Mouse (Mus musculus) CH12.LX (cell line): ENCODE measurements around the gene Col23a1.

Source experiments
- CTCF ChIP-seq, 2 experiments: IDR thresholded peaks in 1 of 2; conservative IDR thresholded peaks in 1 of 2; 2 replicates each; pipeline ENCODE4 v1.5.1; 2011 to 2012; ENCODE audit warnings: low read depth in 2 of 2, low read length in 2 of 2, improper control_type of control experiment in 1 of 2, inconsistent platforms in 1 of 2, mild to moderate bottlenecking in 1 of 2, moderate library complexity in 1 of 2
- ELF1 ChIP-seq: IDR thresholded peaks from 2 replicates; pipeline ENCODE4 v1.6.1; 2014; ENCODE audit warnings: low read depth, mild to moderate bottlenecking, inconsistent platforms, low read length, improper control_type of control experiment
- EP300 ChIP-seq: IDR thresholded peaks from 2 replicates; pipeline ENCODE4 v1.6.1; 2011; ENCODE audit warnings: low read length, improper control_type of control experiment
- KAT2A ChIP-seq: IDR thresholded peaks from 2 replicates; pipeline ENCODE4 v1.6.1; 2012; ENCODE audit warnings: low read length, improper control_type of control experiment, inconsistent platforms; ENCODE audit not compliant: insufficient replicate concordance
- MAX ChIP-seq: IDR thresholded peaks from 2 replicates; pipeline ENCODE4 v1.6.1; 2011; ENCODE audit warnings: low read length, improper control_type of control experiment

DNA sequence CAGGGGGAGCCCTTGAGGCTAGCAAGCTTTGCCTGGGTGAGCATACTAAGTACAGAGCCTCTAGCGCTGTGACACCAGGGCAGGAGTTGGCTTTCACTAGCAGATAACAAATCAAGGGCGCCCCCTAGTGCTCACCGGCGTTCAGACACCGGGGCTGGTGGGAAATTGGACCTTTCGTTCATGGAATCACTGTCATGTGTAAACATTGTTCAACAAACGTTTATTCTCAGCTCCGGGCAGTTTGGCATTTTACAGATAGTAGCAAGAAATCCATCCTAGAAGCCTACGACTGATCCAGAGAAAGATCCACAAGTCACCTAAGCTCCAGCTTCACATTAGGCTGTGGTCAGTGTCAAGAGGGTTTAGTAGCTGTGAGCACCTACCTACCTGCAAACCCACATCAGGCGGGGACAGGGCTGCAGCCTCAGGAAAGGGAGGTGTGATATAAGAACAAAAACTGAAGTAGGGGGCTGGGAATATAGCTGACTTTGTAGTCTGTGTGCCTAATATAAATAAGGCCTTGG, 250.1 kb downstream of the Col23a1 start:
- TF ChIP-seq ELF1: peak; percentile 52
- no peak for TF ChIP-seq MAX
- peak; percentile 93 to 97 for TF ChIP-seq CTCF (conservative IDR thresholded peaks at IDR 0.05 in 1 of 2, IDR thresholded peaks at IDR 0.05 in 1 of 2; ENCODE audit: low read depth in 2 of 2, low read length in 2 of 2)
- no peak for TF ChIP-seq EP300
- no peak for TF ChIP-seq KAT2A
